Mouse (Mus musculus) ES-E14 (cell line): ENCODE data around the gene Cyb5d1. TPM values are rescaled to one million over a fixed set of nuclear protein-coding genes. Genes with fewer than 3 reads are reported as not detected.

ENCODE experiments used
- DNase-seq: peaks from one replicate; pipeline ENCODE4 v3.0.0-alpha.2; 2013; ENCODE audit warnings: low read depth, low spot score
- H3K27ac ChIP-seq: 2 replicates; pipeline ENCODE4 v1.5.1; 2012; ENCODE audit warnings: low read depth, mild to moderate bottlenecking, low read length, moderate library complexity, mixed read lengths; ENCODE audit not compliant: poor library complexity, insufficient read depth, severe bottlenecking
- H3K36me3 ChIP-seq: 2 replicates; pipeline ENCODE4 v1.6.1; 2012; ENCODE audit warnings: mild to moderate bottlenecking, low read length, moderate library complexity, mixed read lengths; ENCODE audit not compliant: control insufficient read depth, poor library complexity, insufficient read depth, severe bottlenecking
- H3K4me1 ChIP-seq, 2 experiments: fragments of 150-350 bp in 1 of 2; sonication (generic) in 1 of 2; 2 replicates each; pipeline ENCODE4 v1.6.1; 2012; ENCODE audit warnings: low read length in 2 of 2, mild to moderate bottlenecking in 1 of 2, mixed read lengths in 1 of 2; ENCODE audit not compliant: control insufficient read depth in 2 of 2, insufficient read depth in 2 of 2, poor library complexity in 1 of 2
- H3K4me3 ChIP-seq, 2 experiments: fragments of 150-350 bp in 1 of 2; sonication (generic) in 1 of 2; 2 replicates each; pipeline ENCODE4 v1.5.1; 2012; ENCODE audit warnings: low read length in 2 of 2, low read depth in 1 of 2, mild to moderate bottlenecking in 1 of 2, mixed read lengths in 1 of 2; ENCODE audit not compliant: insufficient read depth in 1 of 2, poor library complexity in 1 of 2, severe bottlenecking in 1 of 2
- H3K9ac ChIP-seq: 2 replicates; pipeline ENCODE4 v1.6.1; 2012; ENCODE audit warnings: low read depth, mild to moderate bottlenecking, low read length, mixed read lengths; ENCODE audit not compliant: poor library complexity, insufficient read depth, severe bottlenecking
- H3K9me3 ChIP-seq: fragments of 150-350 bp; sonication (generic); 2 replicates; pipeline ENCODE4 v1.6.1; 2012; ENCODE audit warnings: low read depth, mild to moderate bottlenecking, low read length; ENCODE audit not compliant: control insufficient read depth, insufficient read depth
- CHD2 ChIP-seq: IDR thresholded peaks from 2 replicates; pipeline ENCODE4 v1.6.1; 2014; ENCODE audit warnings: mild to moderate bottlenecking, low read depth, low read length, inconsistent platforms
- HCFC1 ChIP-seq: IDR thresholded peaks from 2 replicates; pipeline ENCODE4 v1.6.1; 2012; ENCODE audit warnings: low read length, inconsistent platforms, borderline replicate concordance; ENCODE audit not compliant: insufficient read depth
- MAFK ChIP-seq: IDR thresholded peaks from 2 replicates; pipeline ENCODE4 v1.6.1; 2014; ENCODE audit warnings: mild to moderate bottlenecking, low read depth, low read length, inconsistent platforms; ENCODE audit not compliant: insufficient read depth
- ZC3H11A ChIP-seq: IDR thresholded peaks from 2 replicates; pipeline ENCODE4 v1.6.1; 2012; ENCODE audit warnings: low read depth, mild to moderate bottlenecking, inconsistent platforms, low read length, borderline replicate concordance
- ZNF384 ChIP-seq: IDR thresholded peaks from 2 replicates; pipeline ENCODE4 v1.6.1; 2012; ENCODE audit warnings: low read depth, low read length, inconsistent platforms
- in situ Hi-C, 2 experiments: fragments of 600-800 bp; cut with MboI; formaldehyde crosslinking; loops; one replicate each; pipeline ENCODE4 v1.15.1; 2025; ENCODE audit warnings: low sequenced_read_pairs in 2 of 2, inconsistent platforms in 1 of 2; ENCODE audit not compliant: unreplicated experiment in 2 of 2
- total RNA-seq: library from RNA; depleted of rRNA; stranded (reverse); fragments of 300-350 nt; gene quantifications from 2 replicates; pipeline ENCODE4 v1.2.3, GENCODE M21; 2012

Gene Cyb5d1
- total RNA-seq, 1 experiment = 29.0 TPM

DNA sequence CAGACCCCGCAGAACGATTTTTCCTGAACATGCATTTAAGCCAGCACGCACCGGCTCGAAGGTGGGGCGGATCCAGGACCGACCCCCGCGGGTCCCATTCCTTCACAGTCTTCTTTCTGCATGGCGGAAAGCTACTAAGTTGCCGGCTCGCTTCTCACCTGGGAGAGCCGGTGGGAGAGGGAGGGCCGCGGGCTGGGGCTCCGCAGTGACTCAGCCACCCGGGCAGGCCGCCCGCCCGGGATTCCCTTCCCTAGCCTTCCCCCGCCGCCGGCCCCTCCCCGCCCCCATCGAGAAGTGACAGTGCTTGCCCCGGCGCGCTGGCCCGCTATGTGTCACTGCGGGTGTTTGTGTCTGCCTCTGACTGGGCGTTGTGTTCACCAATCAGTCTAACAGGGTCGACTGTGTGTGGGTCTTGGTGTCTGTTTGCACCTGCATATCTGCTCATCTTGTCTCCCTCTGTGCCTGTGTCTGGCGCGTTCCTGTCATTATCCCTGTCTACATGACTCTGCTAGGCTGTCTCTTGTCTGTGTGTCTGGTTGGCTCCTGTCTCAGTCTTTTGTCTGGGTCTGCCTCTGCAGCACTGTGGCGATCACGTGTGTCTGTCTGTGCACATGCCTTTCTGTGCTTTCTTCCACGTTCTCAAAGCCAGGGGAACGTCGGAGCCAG lies 16.2 kb upstream of the Cyb5d1 start:
- Histone ChIP-seq H3K9ac (peak overlapping the region; percentile 81), H3K4me3 (peak overlapping the region; percentile 74 to 94), H3K36me3 (peaks cover 11% of the 10 kb centered on the region), H3K4me1 (peaks cover 4 to 29% of the 10 kb centered on the region in 2 experiments), H3K27ac (no peak overlapping the region), H3K9me3 (no peaks in the 10 kb centered on the region)
- in situ Hi-C loops = no loop called here
- no peak for DNase-seq
- TF ChIP-seq MAFK (no peak), ZNF384 (no peak), CHD2 (no peak), ZC3H11A (no peak), HCFC1 (no peak)

DNA sequence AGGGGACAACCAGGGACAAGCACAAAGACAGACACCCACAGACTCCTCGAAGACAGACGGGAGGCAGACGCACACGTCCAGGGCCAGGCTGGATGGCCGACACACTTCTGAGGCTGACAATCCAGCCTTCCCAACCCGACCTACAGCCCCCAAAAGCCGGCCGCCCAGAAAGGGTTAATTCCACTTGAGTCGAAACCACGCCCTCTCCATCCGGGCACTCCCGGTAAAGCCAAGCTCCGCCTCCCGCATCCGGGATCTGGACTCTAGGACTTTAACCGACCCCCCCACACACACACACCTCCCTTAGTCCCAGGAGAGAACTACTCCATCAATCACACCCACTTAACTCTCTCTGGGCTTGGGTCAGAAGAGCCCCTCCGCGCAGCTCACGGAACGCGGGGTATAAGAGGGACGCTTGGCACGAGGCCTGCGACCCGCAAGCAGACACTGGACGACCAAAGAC lies 15.7 kb upstream of the Cyb5d1 start:
- Histone ChIP-seq H3K4me3 (peak overlapping the region; percentile 74 to 94), H3K36me3 (peaks cover 15% of the 10 kb centered on the region), H3K27ac (no peak overlapping the region), H3K9ac (peak overlapping the region; percentile 81), H3K9me3 (no peaks in the 10 kb centered on the region), H3K4me1 (peaks cover 4 to 32% of the 10 kb centered on the region in 2 experiments; a peak in 3 of 4 replicates)
- DNase-seq = peak; percentile 98
- in situ Hi-C loops = no loop called here
- TF ChIP-seq MAFK = no peak
- no peak for TF ChIP-seq ZNF384
- TF ChIP-seq HCFC1 = no peak; the same call in 1 of the 2 replicates
- TF ChIP-seq ZC3H11A = no peak
- TF ChIP-seq CHD2 = no peak

- Histone ChIP-seq H3K36me3 (peaks cover 22% of the 10 kb centered on the region), H3K9me3 (no peaks in the 10 kb centered on the region), H3K27ac (no peak overlapping the region), H3K4me1 (peaks cover 4 to 37% of the 10 kb centered on the region in 2 experiments; a peak in 3 of 4 replicates), H3K4me3 (peak overlapping the region; percentile 74 to 94), H3K9ac (peak overlapping the region; percentile 66)
- TF ChIP-seq ZNF384 (no peak), CHD2 (no peak), ZC3H11A (no peak), MAFK (no peak), HCFC1 (no peak)
- in situ Hi-C loops = no loop called here
- no peak for DNase-seq
These were observed 15.1 kb upstream of the Cyb5d1 start for GRCm38 (mm10) chr11:69410310-69411072.

GRCm38 (mm10) chr11:69410045-69410309 lies 14.5 kb upstream of the Cyb5d1 start:
- in situ Hi-C loops = no loop called here
- Histone ChIP-seq H3K4me3 (peak overlapping the region; percentile 74 to 94), H3K9me3 (no peaks in the 10 kb centered on the region), H3K4me1 (peaks cover 4 to 37% of the 10 kb centered on the region in 2 experiments; a peak in 3 of 4 replicates), H3K36me3 (peaks cover 25% of the 10 kb centered on the region), H3K9ac (peak overlapping the region; percentile 66), H3K27ac (no peak overlapping the region)
- TF ChIP-seq MAFK = no peak
- no peak for TF ChIP-seq CHD2
- TF ChIP-seq ZC3H11A = no peak
- TF ChIP-seq ZNF384 = no peak
- TF ChIP-seq HCFC1 = no peak
- DNase-seq = no peak
